In the genomic region with DNA sequence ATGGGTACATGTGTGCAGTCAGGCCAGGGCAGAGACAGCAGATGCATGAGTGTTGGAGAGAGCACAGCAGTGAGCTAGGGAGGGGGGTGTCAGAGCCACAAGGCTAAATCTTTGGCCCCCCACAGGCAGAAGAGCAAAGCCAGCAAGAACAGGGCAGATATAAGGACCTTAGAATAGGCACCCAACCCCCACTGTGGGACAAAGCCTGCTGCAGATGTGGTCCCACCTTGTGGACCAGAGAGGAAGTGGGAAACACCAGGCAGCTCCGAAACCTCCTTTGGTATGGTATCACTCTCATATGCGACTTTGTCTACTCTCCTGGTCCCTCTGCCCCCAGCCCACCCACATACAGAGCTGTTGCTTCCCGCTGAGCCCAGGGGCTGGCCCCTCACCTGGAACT, we compare ENCODE assay signal across 23 mouse cellular contexts. TPM values are rescaled to one million over a fixed set of nuclear protein-coding genes. Genes with fewer than 3 reads are reported as not detected.
A peak's percentile ranks its signal among the peaks of the same experiment; 100 is the strongest.
DNase-seq lines count a peak whose midpoint lies in the region; ATAC-seq and TF ChIP-seq lines count a peak whose summit lies in the region.
"Had no signal": no experiment of that assay in that cellular context is flagged by ENCODE, and none has a peak within 500 bp of the region (broad histone marks: within the 10 kb centered on the region; RNA-seq: fewer than 3 reads in every experiment).

No protein-coding gene starts in this region.

- no peak overlapping the region for H3K4me3 ChIP-seq in liver, postnatal 0 days (ENCODE audit: low read depth, low read length)
- H3K4me3 ChIP-seq in liver, embryonic 12.5 days, result no peak overlapping the region
- H3K4me3 ChIP-seq in ES-E14 (ENCODE audit: insufficient read depth in 1 of 2, low read depth in 1 of 2, low read length in 2 of 2, poor library complexity in 1 of 2, severe bottlenecking in 1 of 2), result no peak overlapping the region
- H3K4me3 ChIP-seq in limb, embryonic 10.5 days, result no peak overlapping the region
- H3K4me3 ChIP-seq in forebrain, embryonic 11.5 days (ENCODE audit: low read depth, low read length), result no peak overlapping the region
- H3K4me3 ChIP-seq: embryonic facial prominence, embryonic 13.5 days; forebrain, embryonic 13.5 days; heart, embryonic 10.5 days; hindbrain, embryonic 12.5 days had no signal

- no peak overlapping the region for H3K4me2 ChIP-seq in liver, postnatal 0 days (ENCODE audit: low read depth, low read length)
- no peak overlapping the region for H3K4me2 ChIP-seq in liver, embryonic 12.5 days
- H3K4me2 ChIP-seq in forebrain, embryonic 11.5 days (ENCODE audit: low read depth, low read length, severe bottlenecking), result no peak overlapping the region
- H3K4me2 ChIP-seq: embryonic facial prominence, embryonic 13.5 days; forebrain, embryonic 13.5 days; hindbrain, embryonic 12.5 days had no signal

- no peak for DNase-seq in liver, postnatal 0 days
- no peak for DNase-seq in ES-E14 (ENCODE audit: low read depth, low spot score)
- no peak for DNase-seq in limb, embryonic 10.5 days (ENCODE audit: low spot score)
- DNase-seq in kidney, adult 11 months, result no peak
- DNase-seq in forebrain, embryonic 11.5 days (ENCODE audit: low spot score), result no peak
- DNase-seq: adrenal gland, postnatal 10 days; cerebellum, adult 11-12 months; cerebellum, adult 9-11 months; cerebellum, postnatal 36 days; gastrocnemius, postnatal 36 days; heart, adult 18-20 months; heart, postnatal 10 days; heart, postnatal 4 days had no signal

- no peaks in the 10 kb centered on the region for H3K9me3 ChIP-seq in liver, postnatal 0 days (ENCODE audit: low read length)
- no peaks in the 10 kb centered on the region for H3K9me3 ChIP-seq in liver, embryonic 12.5 days (replicated peaks)
- H3K9me3 ChIP-seq in ES-E14 (ENCODE audit: control insufficient read depth, insufficient read depth, low read depth, low read length), result no peaks in the 10 kb centered on the region
- no peaks in the 10 kb centered on the region for H3K9me3 ChIP-seq in limb, embryonic 10.5 days (replicated peaks)
- H3K9me3 ChIP-seq in forebrain, embryonic 11.5 days (ENCODE audit: control insufficient read depth, low read length), result no peaks in the 10 kb centered on the region
- H3K9me3 ChIP-seq: embryonic facial prominence, embryonic 13.5 days; forebrain, embryonic 13.5 days; heart, embryonic 10.5 days; hindbrain, embryonic 12.5 days had no signal

- TF ChIP-seq CTCF in liver, postnatal 0 days (IDR thresholded peaks at IDR 0.05; ENCODE audit: low read depth), result 0 out of 2 replicates have a peak, but pooled peaks have one; percentile 2

- peaks cover 20% of the 10 kb centered on the region for H3K4me1 ChIP-seq in liver, postnatal 0 days (ENCODE audit: insufficient read depth)
- H3K4me1 ChIP-seq in liver, embryonic 12.5 days, result peaks cover 35% of the 10 kb centered on the region
- H3K4me1 ChIP-seq in ES-E14 (ENCODE audit: control insufficient read depth in 2 of 2, insufficient read depth in 2 of 2, low read length in 2 of 2, poor library complexity in 1 of 2), result peaks cover 22 to 58% of the 10 kb centered on the region in 2 experiments
- peaks cover 55% of the 10 kb centered on the region for H3K4me1 ChIP-seq in limb, embryonic 10.5 days
- 0 out of 2 replicates have a peak, but pooled peaks cover 2% of the 10 kb centered on the region for H3K4me1 ChIP-seq in forebrain, embryonic 11.5 days (replicated peaks; ENCODE audit: control insufficient read depth, insufficient read depth, low read length)

- TF ChIP-seq EP300 in liver, postnatal 0 days (IDR thresholded peaks at IDR 0.05; ENCODE audit: low read depth), result no peak

- no peaks in the 10 kb centered on the region for H3K36me3 ChIP-seq in liver, postnatal 0 days (replicated peaks; ENCODE audit: insufficient read depth, low read length)
- H3K36me3 ChIP-seq in liver, embryonic 12.5 days, result no peaks in the 10 kb centered on the region
- no peaks in the 10 kb centered on the region for H3K36me3 ChIP-seq in ES-E14 (ENCODE audit: control insufficient read depth, insufficient read depth, low read length, poor library complexity, severe bottlenecking)
- H3K36me3 ChIP-seq in limb, embryonic 10.5 days, result no peaks in the 10 kb centered on the region
- H3K36me3 ChIP-seq in forebrain, embryonic 11.5 days (ENCODE audit: control insufficient read depth, insufficient read depth, low read length), result no peaks in the 10 kb centered on the region
- H3K36me3 ChIP-seq: embryonic facial prominence, embryonic 13.5 days; heart, embryonic 10.5 days; hindbrain, embryonic 12.5 days had no signal

- no peak overlapping the region for H3K27ac ChIP-seq in liver, postnatal 0 days (ENCODE audit: low read depth)
- no peak overlapping the region for H3K27ac ChIP-seq in liver, embryonic 12.5 days
- H3K27ac ChIP-seq in ES-E14 (ENCODE audit: insufficient read depth, low read depth, low read length, poor library complexity, severe bottlenecking), result peak overlapping the region; percentile 40; the same call in 1 of the 2 replicates
- H3K27ac ChIP-seq in limb, embryonic 10.5 days, result 0 out of 2 replicates have a peak overlapping the region, but pooled peaks have one; percentile 10
- H3K27ac ChIP-seq in forebrain, embryonic 11.5 days (ENCODE audit: low read depth, low read length), result no peak overlapping the region
- H3K27ac ChIP-seq: embryonic facial prominence, embryonic 13.5 days; forebrain, embryonic 13.5 days; heart, embryonic 10.5 days; hindbrain, embryonic 12.5 days; hindbrain, postnatal 0 days had no signal

- in situ Hi-C loops in ES-E14 (cut with MboI; ENCODE audit: low sequenced_read_pairs in 2 of 2, unreplicated experiment in 2 of 2), result no loop called here

- no peak overlapping the region for H3K9ac ChIP-seq in liver, postnatal 0 days (replicated peaks)
- H3K9ac ChIP-seq in liver, embryonic 12.5 days, result no peak overlapping the region
- peak overlapping the region; percentile 8; the same call in 1 of the 2 replicates for H3K9ac ChIP-seq in ES-E14 (ENCODE audit: insufficient read depth, low read depth, low read length, poor library complexity, severe bottlenecking)
- H3K9ac ChIP-seq in forebrain, embryonic 11.5 days (ENCODE audit: low read length), result no peak overlapping the region
- H3K9ac ChIP-seq: embryonic facial prominence, embryonic 13.5 days; forebrain, embryonic 13.5 days; hindbrain, embryonic 12.5 days had no signal

- WGBS in liver, postnatal 0 days (ENCODE audit: insufficient replicate concordance), result 52% methylated on average over 3 of the region's 3 CpGs
- 57% methylated on average over 3 of the region's 3 CpGs for WGBS in liver, embryonic 12.5 days (ENCODE audit: insufficient replicate concordance)
- WGBS in limb, embryonic 10.5 days, result 69% methylated on average over 3 of the region's 3 CpGs
- WGBS in forebrain, embryonic 11.5 days, result 72% methylated on average over 3 of the region's 3 CpGs

- no peak for ATAC-seq in liver, postnatal 0 days
- ATAC-seq in liver, embryonic 12.5 days, result no peak
- ATAC-seq in forebrain, embryonic 11.5 days (replicated peaks; ENCODE audit: low FRiP score), result no peak
- ATAC-seq: forebrain, embryonic 13.5 days; hindbrain, postnatal 0 days had no signal

- H3K27me3 ChIP-seq in liver, postnatal 0 days (ENCODE audit: insufficient read depth, low read length), result no peaks in the 10 kb centered on the region
- H3K27me3 ChIP-seq in liver, embryonic 12.5 days (replicated peaks), result 0 out of 2 replicates have a peak, but pooled peaks cover 10% of the 10 kb centered on the region
- no peaks in the 10 kb centered on the region for H3K27me3 ChIP-seq in limb, embryonic 10.5 days (ENCODE audit: low read depth, poor library complexity, severe bottlenecking)
- no peaks in the 10 kb centered on the region for H3K27me3 ChIP-seq in forebrain, embryonic 11.5 days (ENCODE audit: control insufficient read depth, insufficient read depth, low read length)
- H3K27me3 ChIP-seq: embryonic facial prominence, embryonic 13.5 days; forebrain, embryonic 13.5 days; hindbrain, embryonic 12.5 days had no signal

TF ChIP-seq in ES-E14, 5 proteins besides CTCF, POLR2A, EP300 and RAD21:
- TF ChIP-seq ZNF384 (IDR thresholded peaks at IDR 0.05; ENCODE audit: low read depth, low read length) (no peak), CHD2 (IDR thresholded peaks at IDR 0.05; ENCODE audit: low read depth, low read length) (no peak), ZC3H11A (IDR thresholded peaks at IDR 0.05; ENCODE audit: borderline replicate concordance, low read depth, low read length) (no peak), MAFK (IDR thresholded peaks at IDR 0.05; ENCODE audit: insufficient read depth, low read depth, low read length) (no peak), HCFC1 (IDR thresholded peaks at IDR 0.05; ENCODE audit: borderline replicate concordance, insufficient read depth, low read length) (no peak)

RNA-seq across cellular contexts. Expression of a gene that starts 15.3 kb away (rescaled TPM):
- polyA plus RNA-seq in liver, postnatal 0 days (2015; fragmentation: Nextera tagmentation; extraction: Ambion mirVana), result 1.0 and 1.5 TPM in 2 replicates
- polyA plus RNA-seq in liver, embryonic 12.5 days (2016; fragmentation: Nextera tagmentation; extraction: Ambion mirVana), result 3.1 and 5.2 TPM in 2 replicates
- total RNA-seq in ES-E14 (2012; rRNA removed), result 28.5 and 35.5 TPM in 2 replicates
- polyA plus RNA-seq in limb, embryonic 10.5 days (2016; fragmentation: Nextera tagmentation; extraction: Ambion mirVana), result 8.8 and 11.9 TPM in 2 replicates
- 15.5 and 16.8 TPM in 2 replicates for polyA plus RNA-seq in forebrain, embryonic 11.5 days (2014; fragmentation: Nextera tagmentation; extraction: Ambion mirVana)

RNA-seq across cellular contexts. Expression of a gene that starts 29.4 kb away (rescaled TPM):
- not detected in 2 replicates for polyA plus RNA-seq in liver, postnatal 0 days (2015; fragmentation: Nextera tagmentation; extraction: Ambion mirVana)
- polyA plus RNA-seq in liver, embryonic 12.5 days (2016; fragmentation: Nextera tagmentation; extraction: Ambion mirVana), result not detected in 2 replicates
- total RNA-seq in ES-E14 (2012; rRNA removed), result 0.48 TPM in 1 of 2 replicates, not detected in the other
- polyA plus RNA-seq in limb, embryonic 10.5 days (2016; fragmentation: Nextera tagmentation; extraction: Ambion mirVana), result not detected in 2 replicates
- polyA plus RNA-seq in forebrain, embryonic 11.5 days (2014; fragmentation: Nextera tagmentation; extraction: Ambion mirVana), result not detected in 2 replicates
- total RNA-seq: adrenal gland, postnatal 10 days; adrenal gland, postnatal 4 days; gastrocnemius, adult 8-10 months; gastrocnemius, postnatal 36 days; heart, postnatal 10 days; heart, postnatal 4 days had no signal
- polyA plus RNA-seq: embryonic facial prominence, embryonic 13.5 days; heart, embryonic 10.5 days; heart, embryonic 14.5 days; intestine, embryonic 14.5 days had no signal

Comparison
In these comparisons a context has a peak if more than half of its experiments do, and no peak if none do; other contexts are left out.
1. H3K27ac ChIP-seq: peak in ES-E14 (single experiment) and limb, embryonic 10.5 days (single experiment); none in liver, postnatal 0 days (single experiment), liver, embryonic 12.5 days (single experiment) and forebrain, embryonic 11.5 days (single experiment).